Mouse (Mus musculus) stomach, embryonic 15.5 days (tissue): Measurements from ENCODE around the gene Acadm. TPM values are rescaled to one million over a fixed set of nuclear protein-coding genes. Genes with fewer than 3 reads are reported as not detected.
A peak's percentile ranks its signal among the peaks of the same experiment; 100 is the strongest.

ENCODE experiments used
- ATAC-seq: fragments of 200-750 bp; cut with Nextera tagmentation; 2 replicates; pipeline ENCODE4 v1.8.0; 2017; ENCODE audit warnings: low read depth, moderate number of reproducible peaks, moderate TSS enrichment; ENCODE audit not compliant: insufficient read depth, low FRiP score
- H3K27ac ChIP-seq: fragments of 300-500 bp; sonication (generic); 2 replicates; pipeline ENCODE4 v1.5.1; 2015; ENCODE audit warnings: mild to moderate bottlenecking, inconsistent platforms
- H3K27me3 ChIP-seq: fragments of 300-500 bp; sonication (generic); replicated peaks from 2 replicates; pipeline ENCODE4 v1.6.1; 2015; ENCODE audit warnings: inconsistent platforms
- H3K36me3 ChIP-seq: fragments of 300-500 bp; sonication (generic); 2 replicates; pipeline ENCODE4 v1.6.1; 2015; ENCODE audit warnings: inconsistent platforms
- H3K4me1 ChIP-seq: fragments of 300-500 bp; sonication (generic); 2 replicates; pipeline ENCODE4 v1.6.1; 2015; ENCODE audit warnings: inconsistent platforms
- H3K4me2 ChIP-seq: fragments of 300-500 bp; sonication (generic); 2 replicates; pipeline ENCODE4 v1.6.1; 2015; ENCODE audit warnings: mild to moderate bottlenecking, inconsistent platforms
- H3K4me3 ChIP-seq: fragments of 300-500 bp; sonication (generic); replicated peaks from 2 replicates; pipeline ENCODE4 v1.5.1; 2015; ENCODE audit warnings: inconsistent platforms
- H3K9ac ChIP-seq: fragments of 300-500 bp; sonication (generic); 2 replicates; pipeline ENCODE4 v1.6.1; 2015; ENCODE audit warnings: inconsistent platforms
- H3K9me3 ChIP-seq: fragments of 300-500 bp; sonication (generic); 2 replicates; pipeline ENCODE4 v1.6.1; 2016; ENCODE audit warnings: inconsistent platforms
- WGBS: fragments of 180-500 bp; shearing (Covaris S2); methylation state at CpG from one replicate; pipeline ENCODE4 v1.1.7; 2015; 5-methylcytosine and 5-hydroxymethylcytosine counted together
- polyA plus RNA-seq: library from polyadenylated mRNA; unstranded; fragments of >200 nt; fragmentation: Nextera tagmentation; extraction: Ambion mirVana; gene quantifications from 2 replicates; pipeline ENCODE4 v1.2.1, GENCODE M21; 2015

Gene Acadm
- polyA plus RNA-seq, 1 experiment from 2014 or later, result 103 TPM

GRCm38 (mm10) chr3:153937116-153937810, 7.2 kb downstream of the Acadm start:
- no peak for ATAC-seq
- peaks cover 10% of the 10 kb centered on the region; the same call in 1 of the 2 replicates for H3K36me3 ChIP-seq
- 94% methylated on average over 17 of the region's 17 CpGs for WGBS

GRCm38 (mm10) chr3:153935878-153936277, 8.6 kb downstream of the Acadm start:
- H3K4me3 ChIP-seq, result no peak overlapping the region
- no peaks in the 10 kb centered on the region for H3K9me3 ChIP-seq
- WGBS, result 75% methylated on average over 9 of the region's 9 CpGs
- no peak overlapping the region for H3K27ac ChIP-seq
- no peak for ATAC-seq
- no peak overlapping the region for H3K9ac ChIP-seq
- H3K36me3 ChIP-seq, result peaks cover 14% of the 10 kb centered on the region; the same call in 1 of the 2 replicates
- no peaks in the 10 kb centered on the region for H3K4me1 ChIP-seq
- no peaks in the 10 kb centered on the region for H3K27me3 ChIP-seq
- H3K4me2 ChIP-seq, result no peak overlapping the region

More at GRCm38 (mm10) chr3:153937116-153937810, 7.2 kb downstream of the Acadm start:
- no peaks in the 10 kb centered on the region for H3K4me1 ChIP-seq
- H3K9me3 ChIP-seq, result no peaks in the 10 kb centered on the region
- no peaks in the 10 kb centered on the region for H3K27me3 ChIP-seq
- no peak overlapping the region for H3K27ac ChIP-seq
- no peak overlapping the region for H3K9ac ChIP-seq
- H3K4me3 ChIP-seq, result no peak overlapping the region
- no peak overlapping the region for H3K4me2 ChIP-seq

- H3K9me3 ChIP-seq, result no peaks in the 10 kb centered on the region
- no peak overlapping the region for H3K4me3 ChIP-seq
- no peak for ATAC-seq
- no peaks in the 10 kb centered on the region for H3K27me3 ChIP-seq
- WGBS, result 94% methylated on average over 5 of the region's 5 CpGs
- H3K36me3 ChIP-seq, result peaks cover 20% of the 10 kb centered on the region
- no peaks in the 10 kb centered on the region for H3K4me1 ChIP-seq
- H3K9ac ChIP-seq, result no peak overlapping the region
- H3K4me2 ChIP-seq, result no peak overlapping the region
- no peak overlapping the region for H3K27ac ChIP-seq
Measured at GRCm38 (mm10) chr3:153932461-153932860, 12.0 kb downstream of the Acadm start.

- Histone ChIP-seq H3K9ac (no peak overlapping the region), H3K4me1 (no peaks in the 10 kb centered on the region), H3K4me3 (no peak overlapping the region), H3K27me3 (no peaks in the 10 kb centered on the region), H3K27ac (no peak overlapping the region), H3K36me3 (peaks cover 29% of the 10 kb centered on the region), H3K4me2 (no peak overlapping the region), H3K9me3 (no peaks in the 10 kb centered on the region)
- 92% methylated on average over 11 of the region's 11 CpGs for WGBS
- no peak for ATAC-seq
Measured at GRCm38 (mm10) chr3:153929526-153929925, 14.9 kb downstream of the Acadm start.

GRCm38 (mm10) chr3:153926333-153926732, 18.1 kb downstream of the Acadm start:
- H3K4me3 ChIP-seq, result no peak overlapping the region
- H3K36me3 ChIP-seq, result peaks cover 26% of the 10 kb centered on the region
- 87% methylated on average over 7 of the region's 7 CpGs for WGBS
- H3K27me3 ChIP-seq, result no peaks in the 10 kb centered on the region
- H3K4me2 ChIP-seq, result no peak overlapping the region
- H3K9ac ChIP-seq, result no peak overlapping the region
- H3K4me1 ChIP-seq, result no peaks in the 10 kb centered on the region
- no peak overlapping the region for H3K27ac ChIP-seq
- H3K9me3 ChIP-seq, result no peaks in the 10 kb centered on the region
- ATAC-seq, result no peak

- H3K4me2 ChIP-seq, result no peak overlapping the region
- H3K27me3 ChIP-seq, result no peaks in the 10 kb centered on the region
- peaks cover 15% of the 10 kb centered on the region; the same call in 1 of the 2 replicates for H3K36me3 ChIP-seq
- H3K9ac ChIP-seq, result no peak overlapping the region
- WGBS, result 80% methylated on average over 10 of the region's 10 CpGs
- no peak for ATAC-seq
- H3K9me3 ChIP-seq, result no peaks in the 10 kb centered on the region
- H3K27ac ChIP-seq, result no peak overlapping the region
- no peaks in the 10 kb centered on the region for H3K4me1 ChIP-seq
- no peak overlapping the region for H3K4me3 ChIP-seq
Measured at GRCm38 (mm10) chr3:153921147-153921910, 23.1 kb downstream of the Acadm start.

- Histone ChIP-seq H3K36me3 (peaks cover 3% of the 10 kb centered on the region; the same call in 1 of the 2 replicates), H3K27ac (no peak overlapping the region), H3K4me1 (peaks cover 7% of the 10 kb centered on the region; the same call in 1 of the 2 replicates), H3K9me3 (no peaks in the 10 kb centered on the region), H3K9ac (no peak overlapping the region), H3K27me3 (no peaks in the 10 kb centered on the region), H3K4me3 (no peak overlapping the region), H3K4me2 (no peak overlapping the region)
- 14% methylated on average over 1 of the region's 1 CpGs for WGBS
- ATAC-seq, result no peak
Measured at GRCm38 (mm10) chr3:153917200-153917599, 27.2 kb downstream of the Acadm start.

GRCm38 (mm10) chr3:153913510-153914243, 30.8 kb downstream of the Acadm start:
- peaks cover 21% of the 10 kb centered on the region for H3K36me3 ChIP-seq
- peak overlapping the region; percentile 59; the same call in 1 of the 2 replicates for H3K9ac ChIP-seq
- H3K4me1 ChIP-seq, result peaks cover 31% of the 10 kb centered on the region
- H3K4me3 ChIP-seq, result peak overlapping the region; percentile 78
- H3K4me2 ChIP-seq, result peak overlapping the region; percentile 74
- ATAC-seq, result no peak
- H3K27ac ChIP-seq, result peak overlapping the region; percentile 97
- no peaks in the 10 kb centered on the region for H3K27me3 ChIP-seq
- H3K9me3 ChIP-seq, result no peaks in the 10 kb centered on the region
- WGBS, result 25% methylated on average over 6 of the region's 6 CpGs

GRCm38 (mm10) chr3:153912546-153913509, 31.6 kb downstream of the Acadm start, which contains the start of gene Rabggtb:
Gene Rabggtb, minus strand, starts transcription at chr3:153913009.
- Histone ChIP-seq H3K27ac (peak within 1 kb of the TSS; percentile 97), H3K9me3 (no peaks in the 10 kb centered on the region), H3K4me1 (peaks cover 39% of the 10 kb centered on the region), H3K4me2 (peak within 1 kb of the TSS; percentile 74), H3K27me3 (no peaks in the 10 kb centered on the region), H3K36me3 (peaks cover 29% of the 10 kb centered on the region), H3K9ac (peak within 1 kb of the TSS; percentile 90), H3K4me3 (peak within 1 kb of the TSS; percentile 78)
- peak; percentile 95 for ATAC-seq
- WGBS, result under 1% methylated on average over 65 of the region's 65 CpGs

GRCm38 (mm10) chr3:153911882-153912440, 32.5 kb downstream of the Acadm start:
- ATAC-seq, result no peak
- Histone ChIP-seq H3K36me3 (peaks cover 30% of the 10 kb centered on the region), H3K9me3 (no peaks in the 10 kb centered on the region), H3K4me2 (peak overlapping the region; percentile 74), H3K9ac (peak overlapping the region; percentile 90), H3K4me1 (peaks cover 39% of the 10 kb centered on the region), H3K27me3 (no peaks in the 10 kb centered on the region), H3K27ac (peak overlapping the region; percentile 81), H3K4me3 (peak overlapping the region; percentile 78)
- 2% methylated on average over 12 of the region's 12 CpGs for WGBS
